Mouse (Mus musculus): ENCODE data around the gene Csf3r.
A peak's percentile ranks its signal among the peaks of the same experiment; 100 is the strongest.
"Not testable (repeated sequence)": the region's sequence is repeated elsewhere in the genome, so short reads cannot be mapped to it uniquely, and the experiment has no call there.

Gene Csf3r

DNA sequence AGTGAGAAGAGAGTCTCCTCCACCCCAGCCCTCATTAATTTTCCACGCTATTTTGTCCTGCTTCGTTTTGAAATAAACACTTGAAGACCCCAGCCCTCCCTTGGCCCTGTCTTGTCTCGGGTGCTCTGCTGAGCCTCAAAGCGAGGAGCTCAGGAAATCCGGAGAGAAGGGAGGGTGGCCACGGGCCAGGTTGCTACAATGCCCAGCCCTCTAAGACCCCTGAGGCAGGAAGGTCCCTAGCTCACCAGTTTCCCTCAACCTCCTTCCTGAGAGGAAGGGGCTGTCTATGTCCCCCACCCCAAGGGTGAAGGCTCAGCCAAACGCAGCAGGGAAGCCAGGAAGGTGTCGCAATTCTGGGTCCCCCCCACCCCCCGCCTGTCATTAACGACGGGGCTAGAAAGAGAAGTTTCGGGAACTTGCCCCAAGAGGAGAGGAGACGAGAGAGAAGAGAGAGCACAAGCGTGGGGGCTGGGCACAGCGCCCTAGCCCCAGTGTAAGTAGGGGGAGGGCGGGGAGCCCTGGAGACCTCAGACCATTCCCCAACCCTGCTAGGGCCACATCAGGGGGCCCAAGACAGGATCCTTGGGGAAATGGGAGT, at the start of gene Csf3r:
Gene Csf3r (plus strand): TSS at position 248 of the 598 bp plus-strand sequence.
- DNase-seq: no peak

DNA sequence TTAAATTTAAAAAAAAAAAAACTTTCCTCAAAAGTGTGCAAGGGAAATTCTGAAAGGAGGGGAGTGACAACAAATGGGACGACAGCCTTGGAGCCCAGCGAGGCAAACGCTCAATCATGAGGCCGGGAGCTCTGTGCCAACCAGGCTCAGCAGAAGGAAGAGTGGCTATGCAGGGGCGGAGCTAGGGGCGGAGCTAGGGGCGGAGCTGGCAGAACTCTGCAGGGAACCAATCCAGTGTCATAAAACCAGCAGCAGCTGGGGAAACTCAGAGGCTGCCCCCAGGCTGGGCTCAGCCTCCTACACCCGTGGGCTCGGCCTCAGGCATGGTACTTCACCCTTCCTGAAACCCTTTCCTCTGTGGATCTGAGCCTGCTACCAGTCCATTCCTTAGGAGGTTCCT, 46.6 kb upstream of the Csf3r start:
- no peak for DNase-seq

DNA sequence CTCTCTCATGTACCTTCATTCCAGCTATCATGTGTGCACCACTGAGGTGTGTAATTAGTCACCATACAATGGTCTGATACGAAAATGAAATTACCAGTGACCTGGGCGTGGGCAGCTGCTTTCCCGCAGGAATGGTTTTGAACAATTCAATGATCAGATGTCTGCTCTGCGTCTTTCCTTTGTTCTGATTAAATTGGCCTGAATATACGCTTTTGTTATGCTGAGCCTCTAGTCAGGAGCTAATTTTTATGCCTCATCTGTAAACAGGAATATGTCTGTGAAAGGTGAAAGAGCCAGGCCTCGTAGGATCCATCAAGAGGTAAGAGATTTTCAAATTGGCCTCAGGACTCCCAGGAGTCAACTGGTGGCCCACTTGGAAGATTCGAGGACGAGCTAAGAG, 41.1 kb upstream of the Csf3r start:
- no peak for DNase-seq

DNA sequence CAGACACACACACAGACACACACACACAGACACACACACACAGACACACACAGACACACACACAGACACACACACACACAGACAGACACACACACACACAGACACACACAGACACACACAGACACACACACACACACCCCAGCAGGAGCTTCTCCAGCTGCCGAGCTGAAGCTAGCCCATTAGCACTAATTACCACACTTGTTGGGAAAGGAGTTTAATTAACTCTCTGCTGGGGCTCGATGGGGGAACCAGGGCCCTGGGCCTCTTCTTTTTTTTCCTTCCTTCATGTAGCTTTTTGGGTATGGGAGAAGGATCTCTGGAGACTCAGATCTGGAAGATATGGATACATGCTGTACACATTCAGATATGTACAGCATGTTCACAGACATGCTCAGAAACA, 38.6 kb upstream of the Csf3r start:
- not testable (repeated sequence) for DNase-seq

DNA sequence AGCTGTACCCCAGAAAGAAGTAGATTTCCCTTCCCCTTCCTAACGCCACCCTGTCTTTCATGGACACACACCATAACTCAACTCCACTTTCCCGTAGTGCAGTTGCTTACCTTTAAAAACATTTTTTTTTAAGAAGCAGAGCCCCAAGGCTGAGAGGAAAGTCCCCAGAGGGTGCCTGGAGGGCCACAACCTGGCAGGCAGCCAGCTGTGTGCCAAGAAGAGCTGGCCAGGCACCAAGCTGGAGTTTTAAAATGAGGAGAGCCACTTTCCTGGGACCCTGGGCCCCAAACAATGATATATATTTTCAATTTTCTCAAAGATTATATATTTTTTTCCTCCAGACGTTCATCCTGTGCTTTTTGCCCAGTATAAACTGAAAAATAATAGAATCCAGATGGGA, 37.3 kb upstream of the Csf3r start:
- DNase-seq: no peak

DNA sequence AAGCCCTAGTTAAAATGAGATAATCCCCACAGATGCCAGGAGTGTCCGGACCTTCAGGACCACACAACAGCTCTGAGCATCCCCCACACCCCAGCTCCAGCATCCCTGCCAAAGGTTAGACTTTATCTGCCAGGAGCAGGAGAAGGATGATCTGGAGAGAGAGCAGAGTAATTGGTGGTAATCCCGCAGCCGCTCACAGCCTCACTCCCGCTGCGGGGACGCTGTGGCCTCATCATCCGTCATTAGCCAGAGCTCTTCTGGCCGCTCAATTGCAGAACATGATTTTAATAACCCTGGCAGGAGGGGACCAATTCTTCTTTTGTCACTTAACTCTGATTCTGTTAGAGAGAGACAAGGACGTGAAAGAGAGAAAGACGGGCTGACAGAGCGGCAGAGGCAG, 35.3 kb upstream of the Csf3r start:
- no peak for DNase-seq

DNA sequence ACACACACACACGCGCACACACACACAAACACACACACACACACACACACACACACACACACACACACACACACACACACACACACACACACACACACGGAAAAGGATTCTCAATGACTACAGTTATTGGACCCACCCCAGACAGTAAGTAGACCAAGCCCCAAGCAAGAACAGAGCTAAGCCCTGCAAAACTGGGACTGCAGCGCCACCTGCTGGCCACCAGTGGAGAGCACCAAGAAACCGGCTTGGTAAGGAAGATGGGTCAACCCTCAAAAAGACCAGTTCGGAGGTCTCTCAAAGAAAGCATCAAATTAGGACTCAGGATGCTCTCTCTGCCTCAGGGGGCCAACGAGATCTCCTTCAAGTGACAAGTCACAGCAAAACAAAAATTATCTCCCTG, 34.2 kb upstream of the Csf3r start:
- peak; percentile 45 for DNase-seq

DNA sequence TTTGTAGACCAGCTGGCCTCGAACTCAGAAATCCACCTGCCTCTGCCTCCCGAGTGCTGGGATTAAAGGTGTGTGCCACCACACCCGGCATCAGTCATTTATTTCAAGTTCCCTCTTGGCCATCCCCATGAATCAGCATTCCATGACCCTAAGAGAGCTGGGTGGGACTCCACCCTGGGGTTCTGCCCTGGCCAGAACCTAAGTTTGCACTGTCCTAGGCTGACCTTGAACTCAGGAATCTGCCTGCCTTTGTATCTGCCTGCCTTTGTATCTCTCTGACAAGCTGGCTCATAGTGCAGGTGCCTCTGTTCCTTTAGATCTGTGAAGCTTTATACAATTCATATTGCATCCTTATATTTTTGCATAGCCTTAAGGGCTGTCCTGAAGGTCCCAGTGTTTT, 32.1 kb upstream of the Csf3r start:
- DNase-seq: no peak

DNA sequence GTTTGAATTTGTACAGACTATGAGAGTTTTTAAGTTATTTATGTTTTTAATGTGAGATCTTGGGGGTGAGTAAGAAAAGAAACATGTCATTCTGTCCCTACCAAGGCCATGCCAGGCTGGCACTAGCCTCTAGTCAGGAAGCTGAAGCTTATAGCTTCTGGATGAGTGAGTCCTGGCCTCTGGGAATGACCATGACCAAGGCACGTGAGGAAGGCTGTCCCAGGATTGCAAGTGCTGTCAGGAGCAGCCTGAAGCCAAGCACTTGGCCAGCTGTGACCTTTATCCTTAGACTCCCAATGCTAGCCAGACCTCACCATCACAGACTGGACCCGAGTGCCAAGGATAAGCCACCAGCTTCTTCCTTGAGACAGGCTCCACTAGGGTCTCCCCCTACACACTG, 31.4 kb upstream of the Csf3r start:
- DNase-seq: no peak

DNA sequence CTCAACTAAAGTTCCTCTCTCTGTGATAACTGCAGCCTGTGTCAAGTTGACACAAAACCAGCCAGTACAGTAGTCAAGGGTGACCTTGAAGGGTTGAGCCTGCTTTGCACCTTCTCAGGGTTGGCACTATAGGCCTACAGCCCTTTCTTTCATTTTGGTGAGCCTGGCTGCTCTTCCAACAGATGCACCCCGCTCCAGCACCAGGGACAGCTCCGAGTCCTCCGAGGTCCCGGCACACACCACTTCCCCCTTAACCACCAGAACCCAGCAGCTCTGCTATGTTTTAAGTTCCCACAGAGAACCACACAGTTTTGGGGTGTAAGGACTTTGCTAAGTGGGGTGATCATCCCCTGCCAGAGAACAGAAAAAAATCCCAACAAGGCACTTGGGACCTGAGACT, 27.8 kb upstream of the Csf3r start:
- no peak for DNase-seq

DNA sequence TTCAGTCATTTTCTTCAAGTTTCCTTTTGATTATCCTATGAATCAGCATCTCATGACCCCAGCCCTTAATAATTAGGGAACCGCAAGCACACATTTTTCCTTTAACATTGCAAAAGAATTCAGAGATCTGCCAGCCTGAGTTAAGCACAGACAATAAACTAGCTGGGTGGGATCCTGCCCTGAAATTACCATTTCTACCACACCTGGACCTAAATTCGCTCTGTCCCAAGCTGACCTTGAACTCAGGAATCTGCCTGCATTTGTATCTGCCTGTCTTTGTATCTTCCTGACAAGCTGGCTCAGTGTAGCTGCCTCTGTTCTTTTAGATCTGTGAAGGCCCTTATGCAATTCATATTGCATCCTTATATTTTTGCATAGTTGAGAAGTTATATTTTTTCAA, 26.5 kb upstream of the Csf3r start:
- DNase-seq: no peak

DNA sequence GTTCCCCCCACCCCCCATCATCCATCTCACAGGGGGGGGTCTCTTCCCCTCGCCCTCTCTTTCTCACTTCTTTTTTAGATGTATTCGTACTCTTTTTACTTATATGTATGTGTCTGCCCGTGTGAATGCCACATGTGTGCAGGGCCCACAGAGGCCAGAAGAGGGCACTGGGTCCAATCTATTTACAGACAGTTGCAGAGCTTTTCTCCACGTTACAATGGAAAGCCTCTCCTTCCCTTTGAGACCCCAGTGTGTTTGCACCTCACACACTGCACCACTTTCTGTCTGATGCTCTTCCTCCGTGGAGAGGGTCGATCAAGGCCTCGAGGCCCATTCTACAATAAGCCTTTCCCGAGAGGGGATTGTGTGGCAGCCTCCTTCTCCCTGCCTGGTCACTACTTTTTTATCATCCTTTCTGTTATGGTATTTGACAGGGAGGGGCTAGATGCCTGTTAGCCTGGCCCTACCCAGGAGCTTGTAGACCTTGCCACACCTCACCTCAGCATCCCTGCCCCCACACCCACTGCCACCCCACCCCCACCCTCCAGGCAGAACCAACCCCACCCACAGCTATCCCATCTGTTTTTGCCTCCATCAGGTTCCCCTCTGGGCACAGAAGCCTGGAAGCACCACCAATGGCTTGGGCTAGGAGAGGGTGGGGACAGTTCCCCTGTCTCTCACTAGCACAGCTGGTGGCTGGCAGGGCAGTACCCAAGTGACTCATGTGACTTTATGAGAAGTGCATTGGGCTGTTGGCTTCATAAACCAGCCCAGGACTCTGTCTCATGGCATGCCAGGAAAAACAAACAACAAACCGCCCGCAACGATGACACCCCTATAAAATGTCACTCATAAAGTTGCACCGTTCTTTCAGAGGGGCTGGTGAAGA, 22.8 kb upstream of the Csf3r start:
- no peak for DNase-seq

DNA sequence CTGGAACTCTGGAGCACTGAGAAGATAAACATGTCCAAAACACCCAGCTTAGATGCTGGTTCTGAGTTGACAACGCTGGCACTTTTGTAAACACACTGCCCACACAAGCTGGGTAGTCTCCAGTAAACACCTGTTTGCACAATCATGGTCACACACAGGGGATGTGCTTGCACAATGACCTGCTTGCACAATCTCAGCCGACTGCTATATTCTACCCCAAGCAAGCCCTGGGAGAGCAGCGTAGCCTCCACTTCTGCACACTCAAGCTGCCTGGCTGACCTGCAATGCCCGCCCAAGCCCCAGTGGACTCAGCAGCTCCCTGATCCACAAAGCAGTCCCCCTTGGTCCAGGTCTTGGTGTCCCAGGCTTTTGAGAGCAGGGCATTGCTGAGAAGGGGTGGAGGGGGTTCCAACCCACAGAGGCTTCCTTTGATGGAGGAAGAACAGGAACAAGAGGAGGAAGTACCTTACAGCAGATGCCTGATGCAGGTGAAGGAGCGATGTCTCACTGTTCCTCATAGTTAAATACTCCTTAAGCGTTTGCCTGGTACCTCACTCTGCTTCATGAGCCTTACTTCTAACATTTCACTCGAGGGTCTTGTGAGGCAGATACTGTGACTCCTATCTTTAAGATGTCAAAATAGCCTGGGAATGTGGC, 6.5 kb upstream of the Csf3r start:
- DNase-seq: no peak

DNA sequence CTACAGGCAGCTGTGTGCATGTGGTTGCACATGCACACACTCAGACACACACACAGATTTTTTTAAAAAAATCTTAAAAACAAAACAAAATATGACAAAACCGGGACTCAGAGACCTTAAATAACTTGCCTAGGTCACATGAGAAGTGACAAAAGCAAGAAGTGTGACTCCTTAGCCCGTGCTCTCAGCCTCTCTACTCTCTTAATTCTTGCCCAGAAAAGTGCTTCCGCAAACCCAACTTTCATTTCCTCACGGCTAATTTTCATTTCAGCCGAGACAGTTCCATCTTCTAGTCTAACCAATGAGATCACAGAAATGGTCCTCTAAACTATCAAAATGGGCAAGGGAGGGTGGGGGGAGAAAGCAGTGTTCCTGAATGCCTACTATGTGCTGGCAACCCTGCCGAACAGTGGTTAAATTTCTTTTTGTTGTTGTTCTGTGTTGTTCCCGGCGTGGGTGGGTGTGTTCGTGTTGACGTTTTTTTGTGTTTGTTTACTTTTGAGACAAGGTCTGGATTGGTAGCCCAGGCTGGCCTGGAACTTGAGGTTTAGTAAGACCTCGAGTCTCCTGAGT, 5.3 kb upstream of the Csf3r start:
- DNase-seq: peak; percentile 5

DNA sequence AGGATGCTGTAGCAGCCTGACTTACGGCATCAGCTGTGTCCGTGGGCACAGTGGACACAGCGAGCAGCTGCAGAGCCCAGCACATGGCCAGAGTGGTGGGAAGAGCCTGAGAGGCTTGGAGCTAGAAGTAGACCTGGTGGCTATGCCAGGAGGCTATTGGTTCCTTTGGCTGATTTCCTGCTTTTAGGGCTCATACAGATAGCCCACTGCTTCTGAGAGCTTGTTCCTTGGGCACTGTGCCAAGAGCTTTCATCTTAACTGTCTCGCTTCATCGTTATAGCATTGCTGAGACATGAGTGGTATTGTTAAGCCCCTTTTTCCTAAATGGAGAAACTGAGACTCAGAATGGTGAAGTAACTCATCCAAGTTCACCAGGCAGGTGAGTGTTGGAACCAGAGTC, 1.5 kb downstream of the Csf3r start:
- no peak for DNase-seq

DNA sequence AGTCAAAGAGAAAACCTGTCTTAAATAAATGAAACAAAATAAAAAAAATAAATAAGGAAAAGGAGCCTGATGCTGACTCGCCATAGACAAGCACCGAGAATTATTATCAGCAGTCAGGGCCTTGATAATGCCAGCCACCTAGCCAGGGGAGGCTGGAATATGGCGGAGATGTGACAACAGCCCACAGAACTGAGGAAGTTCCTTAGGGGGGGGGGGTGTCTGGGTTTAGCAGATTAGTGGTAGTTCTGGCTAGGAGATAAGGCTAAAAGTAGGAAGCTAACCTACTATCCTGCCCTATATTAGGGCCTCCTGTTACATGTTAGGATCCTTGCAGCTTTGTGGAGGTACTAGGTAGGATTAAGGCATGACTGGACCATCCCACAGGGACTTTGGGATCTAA, 3.6 kb downstream of the Csf3r start:
- no peak for DNase-seq

DNA sequence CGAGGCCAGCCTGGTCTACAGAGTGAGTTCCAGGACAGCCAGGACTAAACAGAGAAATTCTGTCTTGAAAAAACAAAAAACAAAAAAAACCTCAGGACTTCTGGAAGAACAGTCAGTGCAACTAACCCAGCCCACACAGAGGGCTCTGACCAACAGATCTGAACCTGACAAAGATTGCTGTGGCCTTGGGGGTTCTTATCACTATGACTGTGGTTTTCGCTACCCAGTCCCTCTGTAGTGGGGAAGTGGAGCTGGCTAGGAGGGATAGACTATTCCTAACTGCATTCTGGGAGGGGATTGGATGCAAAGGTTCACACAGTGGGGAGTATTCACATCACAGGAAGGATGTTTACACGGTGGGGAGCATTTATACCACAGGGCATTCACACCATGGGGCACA, 4.7 kb downstream of the Csf3r start:
- no peak for DNase-seq

DNA sequence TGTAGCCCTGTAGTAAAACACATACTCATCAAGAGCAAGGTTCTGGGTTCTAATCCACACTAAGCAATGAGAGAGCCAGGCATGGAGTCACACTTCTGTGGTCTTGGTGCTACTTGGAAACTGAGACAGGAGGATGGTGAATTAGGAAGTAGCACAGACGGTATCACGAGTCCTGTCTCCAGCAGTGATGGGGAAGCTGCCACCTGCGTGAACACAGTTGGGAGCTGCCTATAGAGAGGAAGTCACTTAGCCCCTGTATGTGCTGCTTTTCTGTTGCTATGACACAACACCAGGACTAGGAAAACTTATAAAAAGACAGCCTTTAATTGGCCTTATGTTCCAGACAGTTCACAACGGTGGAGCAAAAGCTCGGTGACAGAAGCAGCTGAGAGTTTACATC, 6.4 kb downstream of the Csf3r start:
- no peak for DNase-seq

DNA sequence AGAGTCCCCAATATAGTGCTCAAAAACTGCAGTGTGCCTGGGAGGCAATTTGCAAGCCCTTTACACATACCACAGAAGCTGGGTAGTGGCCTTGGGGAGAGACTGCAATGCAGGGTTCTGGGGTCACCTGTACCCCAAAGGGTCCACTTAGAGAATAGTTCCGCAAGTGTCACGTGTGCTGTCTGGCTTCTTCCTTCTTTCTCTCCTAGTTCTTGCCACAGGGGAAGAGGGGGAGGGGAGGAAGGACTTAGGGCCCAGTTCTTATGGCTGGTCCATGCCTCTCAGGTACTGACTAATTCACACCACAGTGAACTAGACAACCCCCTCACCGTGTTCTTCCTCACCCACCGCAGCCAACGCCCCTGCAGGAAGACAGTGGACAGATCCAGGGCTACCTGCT, 11.1 kb downstream of the Csf3r start:
- no peak for DNase-seq

DNA sequence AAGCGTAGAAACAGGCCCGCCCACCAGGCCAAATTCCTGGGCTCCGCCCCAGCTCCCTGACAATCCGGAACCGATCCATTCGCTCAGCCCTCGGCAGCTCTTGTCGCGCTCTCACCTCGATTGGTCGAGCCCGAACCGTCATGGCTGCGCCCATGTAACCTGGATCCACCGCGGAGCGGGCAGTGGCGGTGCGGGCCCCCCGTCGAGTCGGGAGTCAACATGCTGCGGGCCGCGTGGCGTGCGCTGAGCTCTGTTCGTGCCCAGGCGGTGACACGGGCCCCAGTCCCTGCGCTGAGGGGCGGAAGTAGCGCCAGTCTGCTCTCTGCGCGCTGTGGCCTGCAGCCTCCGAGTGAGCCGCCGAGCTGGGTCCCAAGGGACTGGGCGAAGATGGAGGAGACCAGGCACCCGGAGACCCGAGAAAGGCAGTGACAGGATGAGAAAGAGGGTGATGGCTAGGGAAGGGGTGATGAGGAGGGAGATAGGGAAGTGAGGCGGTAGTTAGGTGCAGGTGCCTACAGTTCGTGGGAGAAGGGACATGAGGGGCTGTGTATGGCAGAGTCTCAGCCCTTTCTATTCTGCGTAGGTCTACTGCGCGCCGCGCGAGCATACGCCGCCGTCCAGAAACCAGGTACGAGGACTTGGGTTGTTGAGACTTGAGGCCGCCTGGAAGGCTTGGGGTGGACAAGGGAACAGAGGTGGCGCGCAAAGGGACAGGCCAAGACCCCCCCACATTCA, 22.7 kb downstream of the Csf3r start, which contains the start of gene Mrps15:
Gene Mrps15 (plus strand): TSS at position 75 of the 735 bp plus-strand sequence.
- peak; percentile 87 for DNase-seq

DNA sequence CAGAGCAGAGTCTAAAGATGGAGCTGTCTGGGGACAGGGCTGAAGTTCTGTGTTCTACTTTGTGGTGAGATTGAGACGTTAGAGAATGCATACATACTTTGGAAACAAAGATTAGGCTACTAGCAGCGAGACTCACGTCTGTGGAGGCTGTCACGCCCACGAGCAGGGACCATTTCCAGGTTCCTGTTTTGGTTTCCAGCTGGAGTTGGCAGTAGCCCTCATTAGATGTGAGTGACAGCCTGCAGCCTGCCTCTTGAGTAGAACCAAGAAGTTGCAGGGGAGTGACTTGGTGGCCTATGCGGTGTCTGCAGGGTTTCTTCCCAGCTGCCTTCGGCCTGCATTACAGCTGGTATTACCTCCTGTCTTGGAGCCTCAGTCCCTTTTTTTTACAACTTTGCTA, 27.3 kb downstream of the Csf3r start:
- no peak for DNase-seq

DNA sequence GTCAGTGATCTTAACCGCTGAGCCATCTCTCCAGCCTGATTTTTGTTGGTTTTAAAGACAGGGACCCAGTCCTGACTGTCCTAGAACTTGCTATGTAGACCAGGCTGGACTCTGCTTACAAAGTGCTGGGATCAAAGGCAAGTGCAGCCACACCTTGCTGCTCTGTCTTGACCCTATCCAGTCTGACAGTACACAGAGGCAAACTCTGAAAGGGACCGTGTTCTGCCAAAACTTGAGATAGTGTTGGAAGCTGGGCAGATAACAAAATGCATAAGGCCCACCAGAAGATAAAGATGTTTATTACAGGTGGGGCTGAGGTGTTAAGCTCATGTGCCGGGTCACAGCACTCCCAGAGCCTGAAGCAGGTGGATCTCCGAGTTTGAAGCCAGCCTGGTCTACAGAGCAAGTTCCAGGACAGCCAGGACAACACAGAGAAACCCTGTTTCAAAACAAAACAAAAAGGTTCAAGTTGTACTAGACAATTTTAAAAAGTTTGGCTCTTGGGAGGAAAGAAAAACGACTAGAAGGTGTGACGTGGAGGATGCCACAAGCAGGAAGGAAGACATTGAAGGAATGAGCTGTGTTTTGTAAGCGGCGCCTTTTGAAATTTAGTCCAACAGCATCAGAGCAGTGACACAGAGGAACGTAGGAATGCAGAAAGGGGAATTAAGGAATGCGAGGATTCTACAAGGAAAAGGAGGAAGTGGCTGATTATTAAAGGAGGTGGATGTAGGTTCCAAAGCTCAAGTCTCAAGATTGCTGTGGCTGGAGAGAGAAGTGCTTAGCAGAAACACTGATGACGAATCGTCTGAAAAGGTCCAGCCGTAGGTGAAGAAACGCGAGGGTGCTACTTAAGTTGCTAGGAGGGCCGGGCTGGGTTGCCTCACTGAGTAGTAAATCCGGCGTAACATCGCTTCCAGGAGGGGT, 33.1 kb downstream of the Csf3r start:
- DNase-seq: no peak
